Mouse (Mus musculus): ENCODE measurements around the gene Gm10570. TPM values are rescaled to one million over a fixed set of nuclear protein-coding genes. Genes with fewer than 3 reads are reported as not detected.

Gene Gm10570
- polyA plus RNA-seq, 1 experiment from 2014 or later: not detected

DNA sequence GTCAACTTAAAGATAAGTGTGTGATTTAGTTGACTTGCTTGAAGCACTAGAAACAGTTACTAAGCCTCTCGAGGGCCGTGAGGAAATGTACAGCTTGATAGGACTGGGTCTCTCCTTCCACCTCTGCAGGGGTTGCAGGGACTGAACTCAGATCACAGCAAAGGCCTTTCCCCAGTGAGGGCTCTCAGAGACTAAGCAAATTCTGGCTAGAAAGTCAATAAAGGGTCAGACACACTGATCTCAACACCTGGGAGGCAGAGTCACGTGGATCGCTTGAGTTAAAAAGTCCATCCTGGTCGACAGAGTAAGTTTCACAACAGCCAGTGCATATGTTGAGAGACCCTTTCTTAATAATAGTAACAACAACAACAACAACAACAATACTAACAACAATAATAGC lies 27.4 kb upstream of the Gm10570 start:
- Histone ChIP-seq H3K27ac (ENCODE audit: low read depth) (no peak overlapping the region), H3K4me2 (ENCODE audit: low read depth, low read length) (no peak overlapping the region), H3K27me3 (ENCODE audit: insufficient read depth, low read length) (no peaks in the 10 kb centered on the region), H3K36me3 (replicated peaks; ENCODE audit: insufficient read depth, low read length) (peaks cover 15% of the 10 kb centered on the region), H3K4me1 (ENCODE audit: insufficient read depth) (no peaks in the 10 kb centered on the region), H3K9me3 (ENCODE audit: low read length) (no peaks in the 10 kb centered on the region), H3K4me3 (ENCODE audit: low read depth, low read length) (no peak overlapping the region), H3K9ac (replicated peaks) (no peak overlapping the region)
- DNase-seq: no peak
- TF ChIP-seq EP300 (IDR thresholded peaks at IDR 0.05; ENCODE audit: low read depth): no peak
- no peak for TF ChIP-seq CTCF (IDR thresholded peaks at IDR 0.05; ENCODE audit: low read depth)
- 64% methylated on average over 5 of the region's 5 CpGs for WGBS (ENCODE audit: insufficient replicate concordance)
- ATAC-seq: peak; percentile 81

DNA sequence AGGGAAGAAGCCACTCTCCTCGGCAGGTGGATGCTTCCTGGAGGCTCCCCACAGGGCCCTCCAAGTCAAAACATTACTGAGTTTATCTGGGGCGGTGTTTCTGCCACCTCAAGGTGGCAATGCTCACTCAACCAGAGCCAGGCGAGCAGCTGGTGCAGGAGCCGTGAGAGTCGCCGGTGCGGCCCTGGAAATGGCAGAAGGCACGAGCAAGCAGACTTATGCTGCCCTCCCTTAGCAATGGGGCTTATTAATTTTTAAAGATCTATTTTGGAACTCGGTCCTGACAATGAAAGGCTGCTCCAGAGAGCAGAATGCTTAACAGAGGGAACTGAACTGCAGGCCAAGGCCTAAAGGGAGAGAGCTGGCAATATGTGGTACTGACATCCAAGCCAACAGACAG lies 18.9 kb upstream of the Gm10570 start:
- H3K4me2 ChIP-seq (ENCODE audit: low read depth, low read length): no peak overlapping the region
- H3K4me1 ChIP-seq (ENCODE audit: insufficient read depth): no peaks in the 10 kb centered on the region
- TF ChIP-seq EP300 (IDR thresholded peaks at IDR 0.05; ENCODE audit: low read depth) (no peak), CTCF (IDR thresholded peaks at IDR 0.05; ENCODE audit: low read depth) (no peak)
- no peaks in the 10 kb centered on the region for H3K27me3 ChIP-seq (ENCODE audit: insufficient read depth, low read length)
- no peak overlapping the region for H3K27ac ChIP-seq (ENCODE audit: low read depth)
- H3K4me3 ChIP-seq (ENCODE audit: low read depth, low read length): no peak overlapping the region
- 86% methylated on average over 9 of the region's 9 CpGs for WGBS (ENCODE audit: insufficient replicate concordance)
- H3K36me3 ChIP-seq (replicated peaks; ENCODE audit: insufficient read depth, low read length): peaks cover 30% of the 10 kb centered on the region
- no peaks in the 10 kb centered on the region for H3K9me3 ChIP-seq (ENCODE audit: low read length)
- no peak for DNase-seq
- ATAC-seq: no peak
- H3K9ac ChIP-seq (replicated peaks): no peak overlapping the region

DNA sequence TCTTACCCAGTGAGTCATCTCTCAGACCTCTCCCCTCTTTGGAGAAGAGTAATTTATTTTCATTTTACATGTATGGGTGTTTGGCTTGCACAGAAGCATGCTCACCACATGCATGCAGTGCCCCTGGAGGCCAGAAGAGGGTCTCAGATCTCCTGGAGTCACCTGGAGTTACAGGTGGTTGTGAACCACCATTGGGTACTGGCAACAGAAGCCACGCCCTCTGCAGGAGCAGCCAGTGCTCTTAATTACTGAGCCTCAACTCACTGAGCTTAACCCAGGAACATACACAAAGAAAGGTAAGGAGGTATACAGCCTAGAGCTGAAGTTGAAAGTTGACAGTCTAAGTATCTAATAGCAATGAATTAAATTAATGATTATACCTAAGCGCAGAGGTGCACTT lies 17.0 kb upstream of the Gm10570 start:
- TF ChIP-seq CTCF (IDR thresholded peaks at IDR 0.05; ENCODE audit: low read depth) (no peak), EP300 (IDR thresholded peaks at IDR 0.05; ENCODE audit: low read depth) (no peak)
- no peaks in the 10 kb centered on the region for H3K4me1 ChIP-seq (ENCODE audit: insufficient read depth)
- H3K4me2 ChIP-seq (ENCODE audit: low read depth, low read length): no peak overlapping the region
- no peak for ATAC-seq
- 94% methylated on average over 2 of the region's 2 CpGs for WGBS (ENCODE audit: insufficient replicate concordance)
- no peak overlapping the region for H3K27ac ChIP-seq (ENCODE audit: low read depth)
- no peaks in the 10 kb centered on the region for H3K9me3 ChIP-seq (ENCODE audit: low read length)
- H3K9ac ChIP-seq (replicated peaks): no peak overlapping the region
- no peaks in the 10 kb centered on the region for H3K27me3 ChIP-seq (ENCODE audit: insufficient read depth, low read length)
- DNase-seq: no peak
- no peak overlapping the region for H3K4me3 ChIP-seq (ENCODE audit: low read depth, low read length)
- peaks cover 40% of the 10 kb centered on the region for H3K36me3 ChIP-seq (replicated peaks; ENCODE audit: insufficient read depth, low read length)

DNA sequence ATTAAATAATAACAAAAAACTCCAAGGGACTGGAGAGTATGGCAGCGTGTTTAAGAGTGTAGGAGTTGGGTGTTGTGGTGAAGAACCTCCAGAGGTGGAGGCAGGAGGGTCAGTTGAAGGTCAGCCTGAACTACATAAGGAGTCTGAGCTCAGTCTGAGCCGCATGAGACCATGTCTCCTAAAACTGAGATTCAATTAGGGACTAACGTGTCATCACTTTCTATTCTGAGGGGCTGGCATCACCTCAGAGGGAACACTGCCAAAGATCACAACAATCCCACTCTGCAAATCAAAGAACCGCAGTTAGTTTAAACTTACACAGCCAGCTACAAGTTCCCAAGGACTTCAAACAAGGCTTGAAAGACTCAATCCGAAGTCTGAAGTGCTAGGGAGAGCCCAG lies 15.1 kb upstream of the Gm10570 start:
- Histone ChIP-seq H3K9me3 (ENCODE audit: low read length) (no peaks in the 10 kb centered on the region), H3K27me3 (ENCODE audit: insufficient read depth, low read length) (no peaks in the 10 kb centered on the region), H3K4me1 (ENCODE audit: insufficient read depth) (no peaks in the 10 kb centered on the region), H3K36me3 (replicated peaks; ENCODE audit: insufficient read depth, low read length) (peaks cover 33% of the 10 kb centered on the region), H3K4me3 (ENCODE audit: low read depth, low read length) (no peak overlapping the region), H3K27ac (ENCODE audit: low read depth) (no peak overlapping the region), H3K4me2 (ENCODE audit: low read depth, low read length) (no peak overlapping the region), H3K9ac (replicated peaks) (no peak overlapping the region)
- TF ChIP-seq CTCF (IDR thresholded peaks at IDR 0.05; ENCODE audit: low read depth): no peak
- no peak for TF ChIP-seq EP300 (IDR thresholded peaks at IDR 0.05; ENCODE audit: low read depth)
- ATAC-seq: no peak
- DNase-seq: no peak
- 79% methylated on average over 5 of the region's 5 CpGs for WGBS (ENCODE audit: insufficient replicate concordance)

DNA sequence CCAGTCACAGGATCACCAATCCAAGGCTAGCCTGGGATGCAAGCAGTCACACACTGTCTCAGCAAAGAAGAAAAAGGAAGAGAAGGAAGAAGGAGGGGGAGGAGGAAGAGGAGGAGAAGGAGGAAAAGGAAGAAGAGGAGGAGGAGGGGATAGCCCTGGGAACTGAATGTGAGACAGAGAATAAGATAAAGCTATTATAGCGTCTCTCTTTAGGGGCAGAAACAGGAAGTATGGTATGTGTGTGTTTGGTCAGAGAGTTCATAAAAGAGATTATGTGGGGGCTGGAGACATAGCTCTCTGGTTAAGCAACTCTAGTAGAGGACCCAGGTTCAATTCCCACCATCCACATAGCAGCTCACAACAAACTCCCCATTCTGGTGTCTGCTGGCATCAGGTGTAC lies 14.7 kb upstream of the Gm10570 start:
- DNase-seq (no peak), ATAC-seq (no peak)
- H3K9ac ChIP-seq (replicated peaks): no peak overlapping the region
- no peak overlapping the region for H3K4me3 ChIP-seq (ENCODE audit: low read depth, low read length)
- TF ChIP-seq EP300 (IDR thresholded peaks at IDR 0.05; ENCODE audit: low read depth) (no peak), CTCF (IDR thresholded peaks at IDR 0.05; ENCODE audit: low read depth) (no peak)
- peaks cover 31% of the 10 kb centered on the region for H3K36me3 ChIP-seq (replicated peaks; ENCODE audit: insufficient read depth, low read length)
- H3K4me2 ChIP-seq (ENCODE audit: low read depth, low read length): no peak overlapping the region
- H3K27me3 ChIP-seq (ENCODE audit: insufficient read depth, low read length): no peaks in the 10 kb centered on the region
- no peaks in the 10 kb centered on the region for H3K9me3 ChIP-seq (ENCODE audit: low read length)
- H3K4me1 ChIP-seq (ENCODE audit: insufficient read depth): no peaks in the 10 kb centered on the region
- no peak overlapping the region for H3K27ac ChIP-seq (ENCODE audit: low read depth)
- 31% methylated on average over 1 of the region's 1 CpGs for WGBS (ENCODE audit: insufficient replicate concordance)

DNA sequence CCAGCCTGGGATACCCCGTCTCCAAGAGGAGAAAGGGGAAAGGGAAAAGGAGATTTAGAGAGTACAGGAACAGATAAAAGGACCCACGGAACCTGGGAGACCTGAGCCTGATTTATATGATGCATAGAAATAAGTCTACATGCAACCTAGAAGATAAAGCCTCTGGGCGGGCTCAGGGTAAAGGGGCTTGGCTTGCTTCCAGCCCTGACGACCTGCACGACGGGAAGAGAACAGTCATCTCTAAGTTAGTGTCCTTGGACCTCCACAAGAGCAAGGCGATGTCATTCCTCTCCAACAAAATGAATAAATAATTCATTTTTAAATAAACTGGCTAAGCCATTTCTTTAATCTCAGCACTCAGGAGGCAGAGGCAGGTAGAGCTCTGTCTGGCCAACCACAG lies 14.1 kb upstream of the Gm10570 start:
- no peak for TF ChIP-seq CTCF (IDR thresholded peaks at IDR 0.05; ENCODE audit: low read depth)
- no peak for TF ChIP-seq EP300 (IDR thresholded peaks at IDR 0.05; ENCODE audit: low read depth)
- Histone ChIP-seq H3K27me3 (ENCODE audit: insufficient read depth, low read length) (no peaks in the 10 kb centered on the region), H3K36me3 (replicated peaks; ENCODE audit: insufficient read depth, low read length) (peaks cover 33% of the 10 kb centered on the region), H3K9me3 (ENCODE audit: low read length) (no peaks in the 10 kb centered on the region), H3K9ac (replicated peaks) (no peak overlapping the region), H3K27ac (ENCODE audit: low read depth) (no peak overlapping the region), H3K4me3 (ENCODE audit: low read depth, low read length) (no peak overlapping the region), H3K4me1 (ENCODE audit: insufficient read depth) (no peaks in the 10 kb centered on the region), H3K4me2 (ENCODE audit: low read depth, low read length) (no peak overlapping the region)
- 53% methylated on average over 7 of the region's 7 CpGs for WGBS (ENCODE audit: insufficient replicate concordance)
- DNase-seq (no peak), ATAC-seq (no peak)

DNA sequence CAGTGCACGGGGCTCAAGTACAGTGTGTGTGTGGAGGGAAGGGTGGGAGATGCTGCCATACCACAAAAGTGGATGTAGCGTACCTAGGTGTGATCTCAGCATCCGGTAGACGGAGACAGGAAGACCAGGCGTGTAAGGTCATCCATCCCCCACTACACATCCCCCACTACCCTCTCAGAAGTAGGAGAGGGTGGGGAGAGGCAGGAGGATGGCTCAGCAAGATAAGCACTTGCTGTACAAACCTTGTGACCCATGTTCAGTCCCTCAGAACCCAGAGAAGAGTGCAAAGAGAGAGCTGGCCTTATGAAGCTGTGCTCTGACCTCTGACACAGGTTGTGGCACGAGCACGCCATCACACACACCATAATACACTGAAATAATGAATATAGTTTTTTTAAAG lies 13.2 kb upstream of the Gm10570 start:
- peaks cover 30% of the 10 kb centered on the region for H3K36me3 ChIP-seq (replicated peaks; ENCODE audit: insufficient read depth, low read length)
- no peak overlapping the region for H3K4me3 ChIP-seq (ENCODE audit: low read depth, low read length)
- H3K4me2 ChIP-seq (ENCODE audit: low read depth, low read length): no peak overlapping the region
- H3K27ac ChIP-seq (ENCODE audit: low read depth): no peak overlapping the region
- no peaks in the 10 kb centered on the region for H3K4me1 ChIP-seq (ENCODE audit: insufficient read depth)
- no peaks in the 10 kb centered on the region for H3K27me3 ChIP-seq (ENCODE audit: insufficient read depth, low read length)
- DNase-seq: no peak
- H3K9me3 ChIP-seq (ENCODE audit: low read length): no peaks in the 10 kb centered on the region
- WGBS (ENCODE audit: insufficient replicate concordance): 71% methylated on average over 7 of the region's 7 CpGs
- no peak for ATAC-seq
- TF ChIP-seq CTCF (IDR thresholded peaks at IDR 0.05; ENCODE audit: low read depth): no peak
- TF ChIP-seq EP300 (IDR thresholded peaks at IDR 0.05; ENCODE audit: low read depth): no peak
- H3K9ac ChIP-seq (replicated peaks): no peak overlapping the region
